Mouse (Mus musculus) C2C12 (cell line): ENCODE measurements around the gene Gapdh.

Experiments
- CTCF ChIP-seq: IDR thresholded peaks from one replicate; pipeline ENCODE4 v1.5.1; 2011; ENCODE audit not compliant: control insufficient read depth, insufficient read depth, insufficient read length
- MAX ChIP-seq: IDR thresholded peaks from one replicate; pipeline ENCODE4 v1.6.1; 2011; ENCODE audit warnings: mild to moderate bottlenecking, control low read depth
- USF1 ChIP-seq: IDR thresholded peaks from one replicate; pipeline ENCODE4 v1.6.1; 2011; ENCODE audit warnings: low read depth, mild to moderate bottlenecking, control low read depth, moderate library complexity

GRCm38 (mm10) chr6:125163801-125164657, 2.2 kb downstream of the Gapdh start:
- TF ChIP-seq USF1 (no peak), CTCF (no peak), MAX (no peak)
